Mouse (Mus musculus) liver, embryonic 16.5 days (tissue): ENCODE results near the gene Cyfip1. TPM values are rescaled to one million over a fixed set of nuclear protein-coding genes. Genes with fewer than 3 reads are reported as not detected.

Experiments
- ATAC-seq: fragments of 200-750 bp; cut with Nextera tagmentation; 2 replicates; pipeline ENCODE4 v1.8.0; 2017; ENCODE audit warnings: low read depth, mild to moderate bottlenecking, moderate number of reproducible peaks, moderate library complexity
- H3K27ac ChIP-seq: fragments of 300-500 bp; sonication (generic); 2 replicates; pipeline ENCODE4 v1.5.1; 2014; ENCODE audit warnings: mild to moderate bottlenecking, low read length
- H3K27me3 ChIP-seq: fragments of 300-500 bp; sonication (generic); 2 replicates; pipeline ENCODE4 v1.6.1; 2014; ENCODE audit warnings: low read depth, low read length, mixed read lengths; ENCODE audit not compliant: control insufficient read depth, insufficient read depth
- H3K36me3 ChIP-seq: fragments of 300-500 bp; sonication (generic); 2 replicates; pipeline ENCODE4 v1.6.1; 2014; ENCODE audit warnings: mild to moderate bottlenecking; ENCODE audit not compliant: control insufficient read depth, insufficient read depth
- H3K4me1 ChIP-seq: fragments of 300-500 bp; sonication (generic); 2 replicates; pipeline ENCODE4 v1.6.1; 2014; ENCODE audit warnings: low read depth, low read length, mixed read lengths; ENCODE audit not compliant: control insufficient read depth
- H3K4me2 ChIP-seq: fragments of 300-500 bp; sonication (generic); 2 replicates; pipeline ENCODE4 v1.6.1; 2014; ENCODE audit warnings: low read depth, low read length, mixed read lengths
- H3K4me3 ChIP-seq: fragments of 300-500 bp; sonication (generic); 2 replicates; pipeline ENCODE4 v1.5.1; 2014; ENCODE audit warnings: low read depth, mild to moderate bottlenecking, low read length
- H3K9ac ChIP-seq: fragments of 300-500 bp; sonication (generic); 2 replicates; pipeline ENCODE4 v1.6.1; 2014; ENCODE audit warnings: low read depth, low read length
- H3K9me3 ChIP-seq: fragments of 300-500 bp; sonication (generic); replicated peaks from 2 replicates; pipeline ENCODE4 v1.6.1; 2016; ENCODE audit warnings: low read length; ENCODE audit not compliant: control insufficient read depth
- WGBS: fragments of 180-500 bp; shearing (Covaris S2); extraction: QIAGEN DNeasy Blood & Tissue Kit; methylation state at CpG from one replicate; pipeline ENCODE4 v1.1.7; 2014; ENCODE audit not compliant: insufficient replicate concordance; 5-methylcytosine and 5-hydroxymethylcytosine counted together
- polyA plus RNA-seq: library from polyadenylated mRNA; unstranded; fragments of >200 nt; fragmentation: Nextera tagmentation; extraction: Ambion mirVana; gene quantifications from 2 replicates; pipeline ENCODE4 v1.2.1, GENCODE M21; 2015

Gene Cyfip1
- polyA plus RNA-seq, 1 experiment from 2014 or later, result 17.5 TPM

- WGBS, result 82% methylated on average over 2 of the region's 2 CpGs
- no peak overlapping the region for H3K27ac ChIP-seq
- H3K4me1 ChIP-seq, result peaks cover 5% of the 10 kb centered on the region
- no peak overlapping the region for H3K4me2 ChIP-seq
- H3K4me3 ChIP-seq, result no peak overlapping the region
- no peaks in the 10 kb centered on the region for H3K27me3 ChIP-seq
- no peaks in the 10 kb centered on the region for H3K9me3 ChIP-seq
- H3K9ac ChIP-seq, result no peak overlapping the region
- peaks cover 13% of the 10 kb centered on the region for H3K36me3 ChIP-seq
- ATAC-seq, result no peak
Observed at GRCm38 (mm10) chr7:55956054-55956453, 114.5 kb downstream of the Cyfip1 start.

- no peak for ATAC-seq
- Histone ChIP-seq H3K27ac (no peak overlapping the region), H3K9me3 (no peaks in the 10 kb centered on the region), H3K4me1 (peaks cover 6% of the 10 kb centered on the region), H3K4me2 (no peak overlapping the region), H3K27me3 (no peaks in the 10 kb centered on the region), H3K36me3 (peaks cover 13% of the 10 kb centered on the region), H3K9ac (no peak overlapping the region), H3K4me3 (no peak overlapping the region)
- 82% methylated on average over 3 of the region's 3 CpGs for WGBS
Observed at GRCm38 (mm10) chr7:55957178-55957577, 115.6 kb downstream of the Cyfip1 start.

GRCm38 (mm10) chr7:55957916-55958315 is 116.4 kb downstream of the Cyfip1 start:
- Histone ChIP-seq H3K36me3 (peaks cover 13% of the 10 kb centered on the region), H3K4me3 (no peak overlapping the region), H3K4me2 (no peak overlapping the region), H3K4me1 (peaks cover 10% of the 10 kb centered on the region), H3K27ac (no peak overlapping the region), H3K9me3 (no peaks in the 10 kb centered on the region), H3K27me3 (no peaks in the 10 kb centered on the region), H3K9ac (no peak overlapping the region)
- ATAC-seq, result no peak
- 89% methylated on average over 4 of the region's 4 CpGs for WGBS

- ATAC-seq, result no peak
- Histone ChIP-seq H3K9ac (no peak overlapping the region), H3K9me3 (no peaks in the 10 kb centered on the region), H3K36me3 (peaks cover 3% of the 10 kb centered on the region; the same call in 1 of the 2 replicates), H3K4me1 (peaks cover 13% of the 10 kb centered on the region), H3K27me3 (no peaks in the 10 kb centered on the region), H3K4me2 (no peak overlapping the region), H3K4me3 (no peak overlapping the region), H3K27ac (no peak overlapping the region)
- 87% methylated on average over 3 of the region's 3 CpGs for WGBS
Observed at GRCm38 (mm10) chr7:55959801-55960200, 118.3 kb downstream of the Cyfip1 start.

GRCm38 (mm10) chr7:55960506-55960905 is 119.0 kb downstream of the Cyfip1 start:
- no peak for ATAC-seq
- H3K27me3 ChIP-seq, result no peaks in the 10 kb centered on the region
- H3K4me2 ChIP-seq, result peak overlapping the region; percentile 37
- H3K9ac ChIP-seq, result no peak overlapping the region
- 0 out of 2 replicates have a peak, but pooled peaks cover 2% of the 10 kb centered on the region for H3K36me3 ChIP-seq
- no peak overlapping the region for H3K27ac ChIP-seq
- H3K4me1 ChIP-seq, result peaks cover 13% of the 10 kb centered on the region
- H3K4me3 ChIP-seq, result peak overlapping the region; percentile 13
- no peaks in the 10 kb centered on the region for H3K9me3 ChIP-seq
- 82% methylated on average over 1 of the region's 1 CpGs for WGBS

- H3K9me3 ChIP-seq, result no peaks in the 10 kb centered on the region
- WGBS, result under 1% methylated on average over 70 of the region's 70 CpGs
- peak within 1 kb of the TSS; percentile 95 for H3K4me3 ChIP-seq
- H3K36me3 ChIP-seq, result 0 out of 2 replicates have a peak, but pooled peaks cover 2% of the 10 kb centered on the region
- peaks cover 19% of the 10 kb centered on the region for H3K4me1 ChIP-seq
- H3K27ac ChIP-seq, result peak within 1 kb of the TSS; percentile 95
- peak; percentile 99 for ATAC-seq
- H3K9ac ChIP-seq, result peak within 1 kb of the TSS; percentile 93
- H3K27me3 ChIP-seq, result no peaks in the 10 kb centered on the region
- H3K4me2 ChIP-seq, result peak within 1 kb of the TSS; percentile 78
Observed at GRCm38 (mm10) chr7:55962004-55962908, 120.7 kb downstream of the Cyfip1 start, which contains the start of gene Nipa2. TSS of gene Nipa2 (minus strand) at chr7:55962476.

GRCm38 (mm10) chr7:55966866-55967460 is 125.4 kb downstream of the Cyfip1 start:
- Histone ChIP-seq H3K4me3 (no peak overlapping the region), H3K27me3 (no peaks in the 10 kb centered on the region), H3K9ac (no peak overlapping the region), H3K4me2 (no peak overlapping the region), H3K9me3 (no peaks in the 10 kb centered on the region), H3K27ac (no peak overlapping the region), H3K36me3 (no peaks in the 10 kb centered on the region), H3K4me1 (peaks cover 25% of the 10 kb centered on the region)
- no peak for ATAC-seq
- WGBS, result 44% methylated on average over 3 of the region's 3 CpGs

GRCm38 (mm10) chr7:55968258-55968901 is 126.8 kb downstream of the Cyfip1 start:
- WGBS, result 10% methylated on average over 16 of the region's 16 CpGs
- no peaks in the 10 kb centered on the region for H3K36me3 ChIP-seq
- H3K27ac ChIP-seq, result peak overlapping the region; percentile 68
- peaks cover 18% of the 10 kb centered on the region for H3K4me1 ChIP-seq
- peak; percentile 94 for ATAC-seq
- H3K27me3 ChIP-seq, result no peaks in the 10 kb centered on the region
- H3K4me3 ChIP-seq, result peak overlapping the region; percentile 60
- H3K9ac ChIP-seq, result peak overlapping the region; percentile 65
- H3K4me2 ChIP-seq, result peak overlapping the region; percentile 69
- H3K9me3 ChIP-seq, result no peaks in the 10 kb centered on the region
